Mouse (Mus musculus) kidney, postnatal 10 days (tissue): Measurements from ENCODE around the gene Zbtb24.
"Not testable (repeated sequence)": the region's sequence is repeated elsewhere in the genome, so short reads cannot be mapped to it uniquely, and the experiment has no call there.

Source experiments
- DNase-seq: peaks from one replicate; pipeline ENCODE4 v3.0.0; 2021; ENCODE audit warnings: mixed read lengths

The Zbtb24 gene

GRCm38 (mm10) chr10:41450137-41450670, at the start of gene Zbtb24:
Gene Zbtb24, plus strand, starts transcription at chr10:41450383.
- DNase-seq, result peak; percentile 97

DNA sequence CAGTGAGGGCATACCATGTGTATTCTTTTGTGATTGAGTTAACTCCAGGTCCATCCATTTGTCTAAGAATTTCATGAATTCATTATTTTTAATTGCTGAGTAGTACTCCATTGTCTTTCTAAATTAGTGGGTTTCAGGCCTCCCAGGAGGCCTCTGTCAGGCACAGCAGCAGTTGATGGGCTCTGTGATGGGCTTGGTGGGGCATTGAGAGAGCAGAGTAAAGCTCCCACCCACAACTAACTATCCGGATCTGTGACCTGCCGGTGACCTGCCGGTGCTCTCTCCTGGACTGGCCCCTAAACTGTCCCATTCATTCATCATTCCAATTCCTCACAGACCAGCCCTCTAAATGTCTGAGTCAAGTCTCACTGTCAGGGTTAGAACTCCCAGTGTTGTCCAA, 49.1 kb upstream of the Zbtb24 start:
- DNase-seq, result no peak

DNA sequence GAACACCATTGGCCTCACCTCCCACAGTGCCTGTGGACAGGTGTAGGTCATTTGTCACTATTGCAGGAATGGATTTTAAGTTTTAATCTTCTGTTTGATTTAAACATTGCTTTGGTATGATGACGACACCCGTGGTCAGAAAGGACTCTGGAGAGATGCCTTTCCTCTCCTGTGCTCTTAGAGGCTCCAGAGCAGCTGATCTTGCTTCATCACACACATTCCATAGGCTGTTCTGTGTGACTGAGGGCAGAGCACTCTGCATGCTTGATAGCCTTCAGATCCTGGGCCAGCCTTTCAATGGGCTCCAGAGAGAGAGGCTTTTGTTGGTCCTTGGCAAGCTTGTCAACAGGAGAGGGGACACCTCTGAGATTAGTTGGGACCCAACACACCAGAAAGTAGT, 46.8 kb upstream of the Zbtb24 start:
- DNase-seq, result no peak

DNA sequence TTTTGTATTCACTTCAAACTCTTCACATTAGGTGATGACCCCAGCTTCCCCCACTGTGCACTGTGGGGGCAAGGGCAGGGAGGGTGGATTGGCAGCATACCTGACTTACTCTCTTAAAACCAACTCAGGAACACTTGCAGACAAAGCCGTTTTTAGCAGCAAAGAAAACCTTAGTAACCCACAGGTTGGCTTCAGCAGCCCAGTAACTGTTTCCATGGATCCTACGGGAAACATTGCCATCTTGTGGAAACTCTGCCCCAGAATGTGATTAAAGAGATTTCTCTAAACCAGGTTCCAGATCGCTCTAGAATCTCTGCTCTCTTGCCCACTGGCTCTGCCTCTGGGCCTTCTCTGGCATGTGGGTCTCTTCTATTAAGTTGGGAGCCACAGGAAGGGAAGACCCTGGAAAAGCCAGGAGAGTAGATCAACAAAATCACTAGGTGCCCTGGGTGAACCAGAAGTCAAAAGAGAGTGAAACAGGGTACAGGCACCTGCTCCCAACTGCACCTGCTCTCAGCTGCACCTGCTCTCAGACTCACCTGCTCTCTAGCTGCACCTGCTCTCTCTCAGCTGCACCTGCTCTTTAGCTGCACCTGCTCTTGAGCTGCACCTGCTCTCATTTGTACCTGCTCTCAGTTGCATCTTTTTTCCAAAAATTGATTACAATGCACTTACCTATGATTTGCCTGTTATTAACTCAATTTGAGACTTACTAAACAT, 46.1 kb upstream of the Zbtb24 start:
- DNase-seq, result no peak

DNA sequence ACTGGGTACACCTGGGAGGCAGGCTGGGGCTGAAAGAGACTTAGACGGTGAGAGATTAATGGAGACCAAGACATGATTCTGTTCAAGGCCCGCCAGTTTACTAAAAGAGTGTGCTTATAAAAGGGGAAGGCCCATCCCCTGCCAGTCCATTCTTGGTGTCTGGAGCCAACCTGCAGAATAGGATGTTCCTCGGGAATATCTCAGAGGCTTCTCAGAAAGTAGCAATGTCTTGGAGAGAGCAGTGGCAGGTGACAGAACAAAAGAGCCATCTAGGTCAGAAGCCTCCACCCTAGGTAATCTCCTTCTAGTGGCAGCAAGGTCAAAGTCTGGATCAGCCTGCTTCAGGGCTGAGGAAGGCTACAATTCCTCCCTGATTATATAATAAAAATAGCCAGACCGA, 40.0 kb upstream of the Zbtb24 start:
- not testable (repeated sequence) for DNase-seq

DNA sequence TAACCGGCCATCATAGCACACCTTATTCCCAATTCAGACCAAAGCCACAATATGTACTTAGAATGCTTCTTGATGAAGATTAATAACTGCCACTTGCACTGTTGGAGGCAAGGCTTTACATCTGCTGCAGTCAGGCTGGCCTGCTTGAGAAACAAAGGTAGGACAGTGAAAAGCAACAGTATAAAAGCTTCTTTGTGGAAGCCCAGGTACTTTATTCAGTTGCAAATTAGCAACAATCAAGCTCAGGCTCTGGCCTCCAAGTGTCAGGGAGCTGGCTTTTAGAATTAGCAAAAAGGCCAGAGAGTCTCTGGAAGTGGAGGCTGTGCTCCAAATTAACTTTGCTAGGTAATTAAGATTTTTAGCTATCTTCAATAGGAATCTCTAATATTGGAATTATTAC, 39.4 kb upstream of the Zbtb24 start:
- DNase-seq, result not testable (repeated sequence)

DNA sequence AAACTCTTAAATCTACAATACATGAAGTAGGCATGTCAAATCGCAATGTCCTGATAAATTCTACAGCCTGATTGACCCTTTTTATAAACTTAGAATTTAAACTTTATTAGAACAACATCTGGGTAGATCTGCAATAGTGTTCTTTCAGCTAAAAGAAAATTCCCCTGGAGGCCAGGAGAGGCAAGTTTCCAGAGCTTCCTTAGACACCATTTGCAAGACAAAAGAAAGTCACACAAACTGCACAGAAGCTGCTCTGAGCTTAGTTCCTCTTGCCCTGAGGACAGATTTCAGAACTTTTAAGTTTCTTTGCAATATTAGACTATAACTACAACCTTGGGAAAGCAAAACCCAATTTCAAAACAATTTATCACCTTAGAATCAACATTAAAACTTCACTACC, 36.7 kb upstream of the Zbtb24 start:
- DNase-seq, result not testable (repeated sequence)

- not testable (repeated sequence) for DNase-seq
Measured at GRCm38 (mm10) chr10:41415368-41415767, 34.8 kb upstream of the Zbtb24 start.

DNA sequence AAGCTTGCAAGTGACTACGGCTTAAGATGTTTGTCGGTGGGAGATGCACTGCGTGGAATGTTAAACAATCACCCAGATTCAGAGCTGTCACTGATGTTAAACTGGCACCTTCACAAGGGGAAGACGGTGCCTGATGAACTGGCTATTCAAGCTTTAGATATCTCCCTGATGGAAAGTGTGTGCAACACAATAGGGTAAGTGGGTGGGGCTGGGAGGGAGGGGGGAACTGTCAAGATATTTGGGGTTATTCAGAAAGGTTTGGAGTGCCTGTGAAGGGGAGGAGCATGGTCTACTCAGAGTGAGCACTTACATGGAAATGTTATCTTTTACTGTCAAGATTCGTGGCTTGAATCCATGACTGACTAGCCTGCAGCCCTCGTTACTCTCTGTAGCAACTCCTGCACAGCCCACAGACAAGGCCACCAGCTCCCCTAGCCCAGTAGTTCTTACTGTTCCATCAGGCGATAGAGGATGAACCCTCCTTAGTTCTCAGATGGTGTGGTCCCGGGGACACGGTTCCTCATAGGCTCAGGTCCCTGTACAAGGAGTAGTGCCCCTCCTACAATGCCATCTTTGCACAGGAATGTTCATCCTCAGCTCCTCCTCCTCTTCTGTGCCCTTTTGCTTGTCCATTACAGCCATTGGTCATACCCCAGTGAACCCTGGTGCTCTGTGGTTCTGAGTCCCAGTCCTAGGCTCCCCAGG, 29.5 kb upstream of the Zbtb24 start:
- DNase-seq, result no peak

GRCm38 (mm10) chr10:41423681-41424080, 26.5 kb upstream of the Zbtb24 start:
- DNase-seq, result no peak

DNA sequence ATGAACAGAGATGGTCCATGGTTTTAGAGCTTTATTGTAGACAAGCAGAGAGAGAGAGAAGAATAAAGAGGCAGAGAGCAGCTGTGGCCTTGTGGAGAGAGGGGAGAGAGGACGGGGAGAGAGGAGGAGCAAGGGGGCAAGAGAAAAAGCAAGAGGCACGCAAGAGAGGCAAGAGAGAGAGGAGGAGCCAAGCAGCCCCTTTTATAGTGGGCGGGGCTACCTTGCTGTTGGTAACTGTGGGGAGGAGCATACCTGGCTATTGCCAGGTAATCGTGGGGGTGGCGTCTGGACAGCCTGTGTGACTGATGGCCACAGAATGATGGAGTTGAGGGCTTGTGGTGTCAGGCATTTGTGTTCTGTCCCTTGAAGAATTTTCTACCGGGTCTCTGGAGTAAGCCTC, 23.8 kb upstream of the Zbtb24 start:
- no peak for DNase-seq

- peak; percentile 78 for DNase-seq
Measured at GRCm38 (mm10) chr10:41434624-41435023, 15.6 kb upstream of the Zbtb24 start.

GRCm38 (mm10) chr10:41435141-41435540, 15.0 kb upstream of the Zbtb24 start:
- no peak for DNase-seq

DNA sequence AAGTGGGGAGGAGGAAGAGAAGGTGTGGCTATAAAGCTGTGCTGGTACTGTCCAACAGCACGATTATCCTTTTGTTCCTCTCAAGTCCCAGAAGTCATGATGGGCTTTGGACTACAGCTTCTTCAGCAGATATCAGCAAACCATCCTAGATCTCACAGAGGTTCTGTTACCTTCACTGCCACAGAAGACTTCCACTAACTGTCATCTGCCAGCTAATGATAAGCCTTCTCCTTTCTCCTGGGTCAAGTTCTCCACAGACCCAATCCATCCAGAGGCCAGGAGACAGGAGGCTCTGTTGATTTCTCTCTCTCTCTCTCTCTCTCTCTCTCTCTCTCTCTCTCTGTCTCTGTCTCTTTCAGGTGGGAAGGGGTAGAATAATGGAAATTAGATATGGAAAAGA, 2.0 kb upstream of the Zbtb24 start:
- DNase-seq, result no peak

- peak; percentile 45 for DNase-seq
Measured at GRCm38 (mm10) chr10:41449684-41450083, 499 bp upstream of the Zbtb24 start.

GRCm38 (mm10) chr10:41450780-41451522, 768 bp downstream of the Zbtb24 start:
- DNase-seq, result no peak

DNA sequence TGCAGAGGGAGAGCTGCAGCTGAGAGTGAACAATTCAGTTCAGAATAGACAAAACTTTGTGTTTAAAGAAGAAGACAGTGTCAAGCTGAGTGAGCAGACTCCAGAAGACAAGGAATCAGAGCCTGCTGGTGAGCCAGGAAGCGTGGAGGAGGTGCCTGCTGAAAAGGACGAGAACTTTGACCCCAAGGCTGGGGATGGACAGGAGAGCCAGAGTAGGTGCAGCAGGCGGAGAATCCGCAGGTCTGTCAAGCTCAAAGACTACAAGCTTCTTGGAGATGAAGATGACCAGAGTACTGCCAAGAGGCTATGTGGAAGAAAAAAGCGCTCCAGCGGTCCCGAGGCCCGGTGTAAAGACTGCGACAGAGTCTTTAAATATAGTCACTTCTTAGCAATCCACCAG, 1.5 kb downstream of the Zbtb24 start:
- peak; percentile 50 for DNase-seq

- no peak for DNase-seq
Measured at GRCm38 (mm10) chr10:41452791-41453190, 2.6 kb downstream of the Zbtb24 start.

DNA sequence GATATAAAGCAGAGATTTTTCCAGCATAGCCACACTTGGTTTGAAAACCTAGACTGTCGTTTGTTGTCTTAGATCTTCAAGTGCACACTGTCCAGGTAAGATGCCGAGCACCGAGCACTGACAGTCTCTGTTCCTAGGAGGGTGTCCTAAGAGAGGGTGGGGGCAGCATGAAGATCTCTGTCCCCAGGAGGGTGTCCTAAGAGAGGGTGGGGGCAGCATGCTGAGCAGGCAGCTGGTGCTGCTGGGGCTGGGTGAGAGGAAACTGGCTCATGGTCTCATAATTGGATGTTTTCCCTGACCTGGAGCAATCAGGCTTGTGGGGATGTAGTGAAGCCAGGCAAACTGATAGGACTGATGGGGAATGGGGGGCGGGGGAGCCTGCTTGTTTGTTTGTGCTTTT, 9.8 kb downstream of the Zbtb24 start:
- no peak for DNase-seq

DNA sequence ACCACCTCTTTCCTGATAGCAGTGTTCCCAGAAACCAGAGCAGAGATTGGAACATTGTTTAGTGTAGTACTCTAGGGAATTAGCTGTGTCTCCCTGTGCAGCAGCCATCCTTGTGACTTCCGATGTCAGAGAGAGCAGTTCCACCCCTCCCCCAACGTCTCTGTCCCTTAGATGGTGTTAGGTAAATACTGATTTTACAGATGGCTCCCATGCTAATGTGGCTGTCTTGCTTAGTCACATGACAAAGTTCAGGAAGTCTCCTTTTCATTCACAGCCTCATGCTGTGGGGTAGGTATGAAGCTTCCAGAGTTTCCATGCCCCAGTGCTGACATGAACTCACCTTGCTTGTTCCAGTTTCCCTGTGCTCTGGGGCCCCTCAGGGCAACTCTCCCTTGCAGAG, 10.3 kb downstream of the Zbtb24 start:
- peak; percentile 5 for DNase-seq

DNA sequence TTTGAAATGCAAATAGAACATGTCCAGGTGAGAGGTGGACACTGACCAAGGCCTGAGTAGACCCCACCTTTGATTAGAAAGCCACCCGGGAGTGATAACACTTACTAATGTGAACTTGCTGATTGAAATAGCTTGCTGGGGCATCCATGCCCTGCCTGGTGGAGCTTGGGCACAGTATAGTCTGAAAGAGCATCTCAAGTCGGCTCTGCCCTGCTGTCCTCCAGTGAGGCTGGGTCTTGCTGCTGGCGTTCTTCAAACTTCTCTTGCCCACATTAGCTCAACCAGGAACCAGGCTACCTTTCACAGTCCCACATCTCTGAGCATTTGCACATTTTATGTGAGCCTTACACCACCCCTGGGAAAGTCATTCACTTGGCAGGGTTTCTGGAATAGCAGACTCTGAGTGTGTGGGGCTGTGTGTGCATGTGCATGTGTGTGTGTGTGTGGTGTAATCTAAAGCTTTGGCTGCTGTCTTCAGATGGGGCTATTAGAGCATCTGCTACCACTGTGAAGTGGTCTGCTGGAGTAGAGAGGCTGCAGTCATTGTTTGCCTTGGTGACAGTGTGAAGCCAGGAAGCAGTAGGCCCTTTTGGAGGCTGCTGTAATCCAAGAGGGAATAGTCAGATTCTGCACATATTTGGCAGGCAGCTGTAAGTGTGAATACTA, 11.0 kb downstream of the Zbtb24 start:
- no peak for DNase-seq

GRCm38 (mm10) chr10:41464401-41464955, 14.3 kb downstream of the Zbtb24 start:
- DNase-seq, result no peak

GRCm38 (mm10) chr10:41467325-41467724, 17.1 kb downstream of the Zbtb24 start:
- DNase-seq, result no peak
